Mouse (Mus musculus) layer of hippocampus, adult 18-20 months (tissue): Measurements from ENCODE around the gene Nfix. TPM values are rescaled to one million over a fixed set of nuclear protein-coding genes. Genes with fewer than 3 reads are reported as not detected.

Experiments used
- DNase-seq, 2 experiments: peaks; one replicate each; pipeline ENCODE4 v3.0.0; 2022; ENCODE audit warnings: low spot score in 2 of 2
- total RNA-seq, 2 experiments: library from RNA; stranded (reverse); gene quantifications; 2 replicates each; pipeline ENCODE4 v1.2.3; 2021

The Nfix gene
- total RNA-seq, 2 experiments from 2014 or later: 379 to 429 TPM

GRCm38 (mm10) chr8:84703466-84704249 is 96.5 kb downstream of the Nfix start:
- no peak for DNase-seq

DNA sequence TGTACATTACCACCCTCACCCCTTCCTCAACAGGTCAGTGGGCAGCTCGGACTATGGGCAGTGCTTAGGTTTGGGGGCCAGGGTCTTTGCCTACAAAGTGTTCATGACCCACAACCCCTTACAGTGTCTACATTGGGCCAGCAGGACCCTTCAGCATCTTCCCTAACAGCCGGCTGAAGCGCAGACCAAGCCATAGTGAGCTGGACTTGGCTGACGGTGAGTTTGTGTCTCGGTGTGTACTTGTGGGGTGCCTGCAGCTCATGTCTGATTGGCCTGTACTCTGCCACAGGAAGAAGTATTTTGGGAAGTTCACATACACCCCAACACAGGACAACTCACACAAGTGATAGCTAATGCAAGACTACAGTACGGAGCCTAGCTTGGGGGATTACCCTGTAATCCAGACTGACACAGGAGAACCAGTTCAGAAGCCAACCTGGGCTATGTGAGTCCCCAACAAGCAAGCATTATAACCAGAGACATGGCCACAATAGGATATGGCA is 97.1 kb downstream of the Nfix start:
- DNase-seq: no peak

GRCm38 (mm10) chr8:84702561-84702960 is 97.6 kb downstream of the Nfix start:
- no peak for DNase-seq

GRCm38 (mm10) chr8:84700941-84701911 is 98.9 kb downstream of the Nfix start, which contains the start of gene Lyl1:
Lyl1 (plus strand) TSS chr8:84701457.
- no peak for DNase-seq

- DNase-seq: no peak
Measured at GRCm38 (mm10) chr8:84700526-84700925, 99.6 kb downstream of the Nfix start.

GRCm38 (mm10) chr8:84699861-84700322 is 100.3 kb downstream of the Nfix start:
- DNase-seq: peak in 1 of 2 experiments; percentile 77

DNA sequence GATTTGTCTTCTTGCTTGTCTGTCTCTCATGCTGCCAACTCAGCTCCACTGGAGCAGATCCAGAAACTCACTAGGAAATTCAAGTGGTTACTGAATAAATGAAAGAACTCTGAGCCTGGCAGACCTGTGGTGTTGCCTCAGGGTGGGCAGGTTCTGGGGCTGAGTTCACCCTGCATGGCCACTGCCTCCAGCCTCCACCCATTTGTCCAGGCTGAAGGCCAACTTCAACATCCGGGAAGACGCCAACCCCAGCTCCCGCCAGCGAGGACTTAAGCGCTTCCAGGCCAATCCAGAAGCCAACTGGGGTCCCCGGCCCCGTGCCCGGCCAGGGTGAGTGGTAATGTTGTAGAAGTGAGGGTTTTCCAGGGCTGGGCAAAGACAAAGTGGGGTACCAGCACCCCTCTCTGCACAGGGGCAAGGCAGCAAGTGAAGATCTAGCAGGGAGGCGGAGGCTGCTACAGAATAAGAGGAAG is 101.2 kb downstream of the Nfix start:
- no peak for DNase-seq

DNA sequence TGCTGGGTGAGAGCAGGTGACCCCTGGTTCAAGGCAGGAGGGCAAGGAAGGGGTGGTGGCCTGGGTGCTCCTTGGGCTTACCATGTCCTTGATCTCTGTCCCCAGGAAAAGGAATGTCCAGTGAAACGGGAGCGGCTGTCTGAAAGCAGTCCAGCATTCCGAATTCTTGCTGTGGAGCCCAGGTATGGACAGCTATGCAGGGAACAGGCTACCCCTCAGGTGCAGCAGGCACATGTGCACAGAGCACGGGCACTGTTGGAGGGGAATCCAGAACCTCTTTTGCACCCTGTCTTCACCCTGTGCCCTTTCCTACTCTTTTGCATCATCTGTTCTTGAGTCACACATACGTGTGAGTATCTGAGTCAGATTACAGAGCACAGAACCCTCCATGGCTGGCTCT is 101.9 kb downstream of the Nfix start:
- no peak for DNase-seq

DNA sequence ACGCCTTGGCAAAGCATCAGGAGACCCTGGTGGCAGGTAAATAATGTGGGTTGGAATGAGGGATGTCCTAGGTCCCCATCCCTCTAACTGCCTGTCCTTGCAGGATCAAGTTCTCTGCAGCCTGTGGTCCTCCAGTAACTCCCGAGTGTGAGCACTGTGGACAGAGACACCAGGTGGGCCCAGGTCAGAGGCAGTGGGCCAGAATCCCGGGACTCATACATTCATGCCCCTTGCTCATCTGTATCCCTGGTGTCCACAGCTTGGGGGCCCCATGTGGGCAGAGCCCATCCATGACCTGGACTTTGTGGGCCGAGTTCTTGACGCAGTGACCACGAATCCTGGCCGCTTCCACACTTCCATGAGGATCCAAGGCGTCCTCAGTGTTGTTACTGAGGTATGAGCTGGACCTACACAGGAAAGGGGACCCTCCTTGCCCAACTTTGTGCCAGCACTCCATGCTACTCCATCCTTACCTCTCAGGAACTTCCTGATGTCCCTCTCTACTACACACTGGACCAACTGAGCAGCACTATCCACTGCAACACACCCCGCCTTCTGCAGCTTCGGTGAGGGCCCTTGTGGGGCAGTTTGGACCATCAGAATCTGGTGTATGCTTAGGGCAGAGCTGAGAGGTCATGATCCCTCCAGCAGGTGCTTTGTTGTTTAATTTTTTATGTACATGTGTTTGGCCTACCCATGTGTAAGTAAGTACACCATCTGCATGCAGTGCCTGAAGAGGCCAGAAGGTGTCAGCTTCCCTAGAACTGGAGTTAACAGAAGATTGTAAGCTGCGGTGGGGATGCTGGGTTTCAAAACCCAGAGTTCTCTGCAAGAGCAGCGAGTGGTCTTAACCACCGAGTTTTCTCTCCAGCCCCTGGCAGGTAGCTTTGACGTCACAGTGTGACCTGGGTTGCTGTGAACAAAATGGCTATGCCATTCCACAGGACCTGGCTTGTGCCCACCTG is 102.7 kb downstream of the Nfix start:
- DNase-seq: peak in 1 of 2 experiments; percentile 75

DNA sequence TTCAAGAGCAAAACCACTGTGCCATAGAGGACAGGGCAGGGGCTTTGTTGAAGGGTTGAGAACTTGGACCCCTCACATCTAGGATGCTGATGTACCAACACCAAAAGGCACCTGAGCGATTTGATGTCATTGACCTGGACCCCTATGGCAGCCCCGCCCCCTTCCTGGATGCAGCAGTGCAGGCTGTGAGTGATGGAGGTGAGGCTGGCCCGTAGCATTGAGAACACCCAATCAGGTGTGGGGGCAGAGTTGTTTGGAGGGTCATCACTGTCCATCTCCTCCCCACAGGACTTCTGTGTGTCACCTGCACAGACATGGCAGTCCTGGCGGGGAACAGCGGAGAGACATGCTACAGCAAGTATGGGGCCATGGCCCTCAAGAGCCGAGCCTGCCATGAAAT is 105.0 kb downstream of the Nfix start:
- DNase-seq: no peak

DNA sequence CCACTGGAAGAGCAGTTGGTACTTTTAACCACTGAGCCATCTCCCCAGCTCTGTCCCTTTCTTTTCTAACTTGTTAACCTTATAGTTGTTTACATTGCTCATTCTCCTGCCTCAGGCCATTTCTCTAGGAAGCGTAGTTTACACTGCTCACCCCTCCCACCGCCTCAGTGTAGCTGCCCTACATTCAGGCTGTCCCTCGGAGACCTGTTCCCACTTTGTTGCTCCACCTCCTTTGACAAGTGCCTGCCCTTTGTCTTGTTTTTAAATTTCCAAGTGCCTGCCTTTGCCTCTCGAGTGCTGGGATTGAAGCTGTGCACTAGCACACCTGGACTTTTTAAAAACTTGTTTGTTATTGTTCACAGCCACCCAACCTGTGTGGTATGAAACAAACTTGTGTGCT is 106.8 kb downstream of the Nfix start:
- DNase-seq: no peak

- DNase-seq: peak; percentile 89 to 97
Measured at GRCm38 (mm10) chr8:84689091-84689915, 110.8 kb downstream of the Nfix start.

DNA sequence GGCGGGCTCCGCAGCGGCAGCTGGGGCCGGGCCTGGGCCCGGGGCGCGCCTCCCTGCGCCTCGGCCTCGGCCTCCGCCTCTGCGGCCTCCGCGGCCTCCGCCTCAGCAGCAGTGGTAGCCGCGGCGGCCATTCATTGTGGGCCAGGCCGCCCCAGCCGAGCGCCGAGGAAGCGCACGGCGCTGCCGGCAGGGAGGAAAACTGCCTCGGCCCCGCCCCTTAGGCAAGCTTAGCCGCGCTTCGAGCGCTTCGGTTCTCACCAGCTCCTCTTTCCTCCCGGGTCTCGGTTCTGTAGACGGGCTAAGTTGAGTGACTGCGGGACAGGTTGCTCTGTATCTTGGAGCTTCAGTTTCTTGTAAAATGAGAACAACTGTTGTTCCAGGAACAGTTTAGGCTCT is 112.4 kb downstream of the Nfix start, which contains the start of gene Nacc1:
Nacc1 (minus strand) TSS at position 158 of the 396 bp plus-strand sequence.
- DNase-seq: peak; percentile 75 to 86

DNA sequence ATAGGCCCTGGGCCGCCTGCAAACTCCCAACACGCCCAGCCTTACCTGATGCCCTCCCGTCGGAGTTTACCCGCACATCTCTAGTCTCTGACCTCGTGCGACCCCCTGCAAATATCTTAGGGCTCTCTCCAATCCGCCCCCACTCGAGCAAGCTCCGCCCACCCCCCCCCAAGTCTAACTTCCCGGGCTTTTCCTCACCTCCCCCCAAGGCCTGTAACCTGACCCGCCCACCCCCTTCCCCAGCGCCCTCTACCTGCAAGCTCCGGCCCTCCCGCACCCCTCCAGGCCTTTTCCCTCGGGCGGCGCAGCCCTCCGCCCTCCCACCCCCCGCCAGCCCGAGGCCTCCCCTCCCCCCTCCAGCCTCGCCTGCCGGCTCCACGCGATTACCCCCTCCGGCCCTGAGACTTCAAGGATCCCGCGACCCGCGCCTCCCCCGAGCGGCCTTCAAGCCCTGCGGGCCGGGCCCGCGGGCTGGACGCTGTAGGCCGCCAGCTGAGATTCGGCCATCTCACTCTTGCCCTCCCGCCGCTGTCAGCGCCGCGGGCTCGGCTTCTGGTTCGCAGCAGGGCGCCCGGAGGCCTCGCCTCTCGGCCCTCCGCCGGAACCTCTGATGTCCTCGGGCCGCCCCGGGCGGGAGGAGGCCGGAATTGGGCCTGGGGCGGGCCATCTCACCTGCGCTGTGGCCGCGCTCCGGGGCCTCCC is 113.0 kb downstream of the Nfix start:
- no peak for DNase-seq

GRCm38 (mm10) chr8:84686191-84687002 is 113.7 kb downstream of the Nfix start, which contains the start of gene Trmt1:
Trmt1 (plus strand) TSS chr8:84686307.
- DNase-seq: peak in 1 of 2 experiments; percentile 55

DNA sequence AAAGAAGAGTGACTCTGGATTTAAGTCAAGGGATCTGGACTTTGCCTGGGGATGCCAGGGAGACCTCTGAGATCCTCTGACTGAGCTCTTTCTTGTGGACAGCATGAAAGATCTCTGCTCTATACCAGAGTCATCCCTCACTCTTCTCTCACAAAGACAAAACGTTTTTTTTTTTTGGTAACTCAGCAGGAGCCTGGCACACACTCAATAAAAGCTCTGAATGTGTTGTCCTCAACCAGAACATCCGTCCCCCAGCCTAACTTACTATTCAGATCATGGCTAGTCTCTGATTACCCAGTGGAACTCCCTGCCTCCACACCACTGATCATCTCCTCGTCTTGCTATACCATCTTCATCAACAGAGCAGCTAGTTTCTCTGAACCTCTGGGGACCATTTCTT is 115.6 kb downstream of the Nfix start:
- peak in 1 of 2 experiments; percentile 27 for DNase-seq

DNA sequence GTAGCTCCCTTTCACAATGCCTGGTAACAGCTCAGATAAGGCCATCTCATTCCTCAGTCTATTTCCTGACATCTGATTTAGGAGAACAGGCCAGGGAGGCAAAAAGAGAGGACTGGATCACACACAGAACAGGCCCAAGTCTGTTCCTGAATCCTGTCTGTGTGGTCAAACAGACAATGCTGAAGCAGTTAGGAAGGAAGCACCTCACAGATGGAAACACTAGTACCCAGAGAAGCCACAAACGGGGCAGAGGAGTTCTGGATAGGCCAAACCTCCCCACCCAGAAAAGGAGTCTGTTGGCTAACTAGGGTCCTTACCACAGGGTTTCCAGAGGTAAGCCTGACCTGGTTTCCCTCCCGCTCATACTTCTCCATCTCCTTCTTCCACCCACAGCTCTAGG is 117.9 kb downstream of the Nfix start:
- no peak for DNase-seq

DNA sequence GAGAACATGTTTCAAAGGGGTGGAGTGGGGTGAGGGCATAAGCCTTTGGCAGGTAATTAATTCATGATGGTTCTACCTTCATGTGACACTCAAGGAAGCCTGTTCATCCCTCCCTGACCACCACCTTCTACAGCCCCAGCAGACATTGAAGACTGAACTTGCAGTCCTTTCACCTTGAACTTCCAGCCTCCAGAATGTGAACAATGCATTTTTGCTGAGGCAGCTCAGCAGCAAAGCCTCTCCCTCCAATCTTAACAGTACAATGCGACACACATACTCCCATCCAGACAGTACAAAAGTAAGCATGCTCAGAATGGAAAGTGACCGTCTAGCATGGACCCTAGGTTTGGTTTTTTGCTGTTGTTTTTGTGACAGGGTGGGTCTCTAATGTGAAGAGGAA is 118.7 kb downstream of the Nfix start:
- DNase-seq: no peak
